Mouse (Mus musculus): ENCODE measurements around the gene Cdca7. TPM values are rescaled to one million over a fixed set of nuclear protein-coding genes. Genes with fewer than 3 reads are reported as not detected.
A peak's percentile ranks its signal among the peaks of the same experiment; 100 is the strongest.

Cdca7 gene
- total RNA-seq, 2 experiments from 2014 or later = 6.0 to 7.0 TPM

DNA sequence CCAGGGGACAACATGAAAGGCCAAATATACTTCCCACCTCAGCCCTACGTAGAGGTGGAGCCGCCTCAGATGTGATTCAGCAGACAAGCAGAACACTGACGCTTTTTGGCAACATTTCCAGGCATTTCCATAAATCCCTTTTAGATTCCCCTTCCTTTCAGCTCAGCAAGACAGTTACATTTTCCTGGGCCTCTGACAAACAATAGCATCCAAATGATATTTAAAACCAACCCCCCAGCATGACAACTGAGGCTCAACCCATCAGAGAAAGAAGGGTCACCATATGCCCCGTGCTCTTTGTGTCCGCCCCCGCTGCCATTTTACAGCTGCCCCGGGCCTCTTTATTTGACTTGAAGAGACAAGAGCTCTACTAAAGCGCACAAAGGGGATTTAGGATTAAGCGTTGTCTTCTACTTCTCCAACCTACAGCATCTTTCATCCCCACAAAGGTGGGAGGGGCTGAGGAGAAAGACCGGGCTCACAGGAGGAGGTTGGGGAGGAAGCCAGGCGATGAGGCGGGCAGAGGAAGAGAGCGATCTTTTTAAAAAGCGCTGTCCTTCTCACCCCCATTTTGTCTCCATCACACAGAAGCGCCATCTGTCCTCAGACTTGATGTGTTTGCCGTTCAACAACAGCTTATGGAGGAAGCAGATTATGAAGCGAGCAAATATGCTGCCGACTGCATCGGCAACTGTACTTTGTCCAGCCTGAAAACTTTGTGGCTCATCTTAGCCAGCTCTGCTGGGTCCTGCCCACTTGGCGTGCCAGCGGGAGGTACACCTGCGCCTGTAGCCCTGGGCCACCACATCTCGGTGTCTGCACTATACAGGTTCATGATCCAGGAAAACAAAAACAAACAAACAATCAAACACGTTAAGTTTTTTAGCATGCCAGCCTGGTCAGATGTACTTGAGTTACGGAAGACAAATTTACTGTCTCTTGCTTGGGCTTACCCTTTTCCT, 53.7 kb downstream of the Cdca7 start:
- intact Hi-C loops (cut with DNase I) = no loop called here
- DNase-seq (ENCODE audit: extremely low spot score in 1 of 2, low spot score in 2 of 2) = peak in 1 of 2 experiments; percentile 23

DNA sequence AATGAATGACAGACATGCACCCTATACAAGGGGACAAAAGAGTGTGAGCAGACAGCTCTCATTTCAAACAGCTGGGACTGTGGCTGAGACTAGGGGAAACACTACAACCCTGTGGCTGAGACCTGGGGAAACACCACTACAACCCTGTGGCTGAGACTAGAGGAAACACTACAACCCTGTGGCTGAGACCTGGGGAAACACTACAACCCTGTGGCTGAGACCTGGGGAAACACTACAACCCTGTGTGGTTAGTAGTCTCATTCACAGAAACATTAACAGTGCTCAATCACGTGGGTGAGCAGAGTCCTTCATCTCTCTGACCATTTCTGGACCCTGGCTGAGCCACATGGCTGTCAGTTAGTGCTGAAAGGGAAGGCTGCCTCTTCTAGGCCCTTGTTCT, 59.9 kb downstream of the Cdca7 start:
- DNase-seq (ENCODE audit: extremely low spot score in 1 of 2, low spot score in 2 of 2) = no peak
- intact Hi-C loops (cut with DNase I) = no loop called here

Other genes with a start within 250 kb of the Cdca7 start
- 10 to 100 TPM; 11.1 to 12.7 TPM for gene Map3k20, start 190.5 kb upstream of the Cdca7 start, total RNA-seq (2021)

Measured in left cerebral cortex, postnatal 10 days (tissue).